Mouse (Mus musculus) macrophage (primary cell): ENCODE measurements around the gene Pln. TPM values are rescaled to one million over a fixed set of nuclear protein-coding genes. Genes with fewer than 3 reads are reported as not detected.

Experiments used
- H3K27ac ChIP-seq: fragments of 350-480 bp; formaldehyde crosslinking; 2 replicates; pipeline ENCODE4 v1.9.0; 2021
- H3K36me3 ChIP-seq: fragments of 350-480 bp; formaldehyde crosslinking; 2 replicates; pipeline ENCODE4 v1.9.0; 2021; ENCODE audit errors: inconsistent target
- H3K4me3 ChIP-seq: fragments of 350-480 bp; formaldehyde crosslinking; 2 replicates; pipeline ENCODE4 v1.9.0; 2021; ENCODE audit errors: inconsistent target
- H3K79me2 ChIP-seq: fragments of 350-480 bp; formaldehyde crosslinking; 2 replicates; pipeline ENCODE4 v1.9.0; 2021; ENCODE audit errors: inconsistent target
- WGBS: methylation state at CpG from one replicate; pipeline ENCODE4 v1.1.7; 2026; ENCODE audit warnings: inconsistent platforms; ENCODE audit not compliant: missing documents; 5-methylcytosine and 5-hydroxymethylcytosine counted together
- polyA plus RNA-seq: library from polyadenylated mRNA; stranded (reverse); fragments of 250-400 nt; gene quantifications from 3 replicates; pipeline ENCODE4 v1.2.4, GENCODE M21; 2018; ENCODE audit warnings: inconsistent platforms

Gene Pln
- polyA plus RNA-seq, 1 experiment from 2014 or later, result not detected

GRCm38 (mm10) chr10:53379709-53380106 lies 42.2 kb downstream of the Pln start, which contains the start of gene Cep85l:
Gene Cep85l (minus strand): TSS chr10:53379947.
- peak within 1 kb of the TSS; percentile 44 for H3K4me3 ChIP-seq
- under 1% methylated on average over 31 of the region's 31 CpGs for WGBS
- no peak within 1 kb of the TSS for H3K27ac ChIP-seq
- peaks cover 44% of the 10 kb centered on the region for H3K79me2 ChIP-seq
- no peaks in the 10 kb centered on the region for H3K36me3 ChIP-seq

- H3K79me2 ChIP-seq, result peaks cover 13% of the 10 kb centered on the region; the same call in 1 of the 2 replicates
- H3K36me3 ChIP-seq, result no peaks in the 10 kb centered on the region
- H3K27ac ChIP-seq, result no peak overlapping the region
- WGBS, result 62% methylated on average over 7 of the region's 7 CpGs
- H3K4me3 ChIP-seq, result no peak overlapping the region
Observed at GRCm38 (mm10) chr10:53382696-53383365, 45.4 kb downstream of the Pln start.

- H3K27ac ChIP-seq, result no peak overlapping the region
- 100% methylated on average over 1 of the region's 1 CpGs for WGBS
- H3K79me2 ChIP-seq, result no peaks in the 10 kb centered on the region
- no peak overlapping the region for H3K4me3 ChIP-seq
- no peaks in the 10 kb centered on the region for H3K36me3 ChIP-seq
Observed at GRCm38 (mm10) chr10:53384896-53385295, 47.4 kb downstream of the Pln start.

- Histone ChIP-seq H3K27ac (no peak overlapping the region), H3K4me3 (no peak overlapping the region), H3K79me2 (no peaks in the 10 kb centered on the region), H3K36me3 (no peaks in the 10 kb centered on the region)
- 82% methylated on average over 5 of the region's 5 CpGs for WGBS
Observed at GRCm38 (mm10) chr10:53385438-53385837, 48.0 kb downstream of the Pln start.

- Histone ChIP-seq H3K79me2 (no peaks in the 10 kb centered on the region), H3K4me3 (no peak overlapping the region), H3K36me3 (no peaks in the 10 kb centered on the region), H3K27ac (no peak overlapping the region)
- WGBS, result 87% methylated on average over 6 of the region's 6 CpGs
Observed at GRCm38 (mm10) chr10:53388227-53388920, 50.9 kb downstream of the Pln start.

GRCm38 (mm10) chr10:53394923-53395629 lies 57.6 kb downstream of the Pln start:
- WGBS, result 92% methylated on average over 9 of the region's 9 CpGs
- Histone ChIP-seq H3K79me2 (no peaks in the 10 kb centered on the region), H3K4me3 (no peak overlapping the region), H3K36me3 (no peaks in the 10 kb centered on the region), H3K27ac (no peak overlapping the region)

Other genes starting within 250 kb of the Pln start
- 1.9 to 2.3 TPM (median 2.1 TPM) in 3 replicates for gene Cep85l, start 42.3 kb downstream of the Pln start, polyA plus RNA-seq